ENCODE assay signal across 9 mouse cellular contexts in genomic region chr9:46110648-46111047, GRCm38 (mm10).
DNase-seq lines count a peak whose midpoint lies in the region; ATAC-seq and TF ChIP-seq lines count a peak whose summit lies in the region.
"Had no signal": no experiment of that assay in that cellular context is flagged by ENCODE, and none has a peak within 500 bp of the region (broad histone marks: within the 10 kb centered on the region; RNA-seq: fewer than 3 reads in every experiment).

No protein-coding gene starts in this region.

- no peak for ATAC-seq in heart, embryonic 14.5 days (ENCODE audit: insufficient number of reproducible peaks, insufficient read depth, low FRiP score, low read depth)
- no peak for ATAC-seq in liver, embryonic 13.5 days (ENCODE audit: low read depth)
- ATAC-seq in stomach, embryonic 15.5 days (ENCODE audit: insufficient read depth, low FRiP score, low read depth), result peak; percentile 50; the same call in 1 of the 2 replicates

- peak overlapping the region; percentile 44 for H3K4me2 ChIP-seq in heart, embryonic 14.5 days (ENCODE audit: low read length)
- H3K4me2 ChIP-seq in liver, embryonic 13.5 days, result peak overlapping the region; percentile 32
- H3K4me2 ChIP-seq in stomach, embryonic 15.5 days, result peak overlapping the region; percentile 23

- peaks cover 14 to 39% of the 10 kb centered on the region in 2 experiments for H3K4me1 ChIP-seq in heart, embryonic 14.5 days (ENCODE audit: control insufficient read depth in 2 of 2, insufficient read depth in 2 of 2, low read length in 2 of 2)
- peaks cover 38% of the 10 kb centered on the region for H3K4me1 ChIP-seq in liver, embryonic 13.5 days (replicated peaks)
- H3K4me1 ChIP-seq in stomach, embryonic 15.5 days, result peaks cover 18% of the 10 kb centered on the region; the same call in 1 of the 2 replicates

- no peak overlapping the region for H3K9ac ChIP-seq in heart, embryonic 14.5 days (ENCODE audit: low read length)
- H3K9ac ChIP-seq in liver, embryonic 13.5 days, result no peak overlapping the region; the same call in 1 of the 2 replicates
- no peak overlapping the region for H3K9ac ChIP-seq in stomach, embryonic 15.5 days

- H3K4me3 ChIP-seq in layer of hippocampus, adult 2 months, result no peak overlapping the region
- H3K4me3 ChIP-seq in heart, embryonic 14.5 days (ENCODE audit: control insufficient read depth in 1 of 2, insufficient read depth in 1 of 2, low read depth in 1 of 2, low read length in 2 of 2), result no peak overlapping the region
- no peak overlapping the region for H3K4me3 ChIP-seq in liver, embryonic 13.5 days (replicated peaks)
- no peak overlapping the region for H3K4me3 ChIP-seq in stomach, embryonic 15.5 days (replicated peaks)
- H3K4me3 ChIP-seq: erythroblast, embryonic 14.5 days had no signal

- no peaks in the 10 kb centered on the region for H3K27me3 ChIP-seq in heart, embryonic 14.5 days (ENCODE audit: control insufficient read depth, insufficient read depth, low read length)
- H3K27me3 ChIP-seq in liver, embryonic 13.5 days, result no peaks in the 10 kb centered on the region
- H3K27me3 ChIP-seq in stomach, embryonic 15.5 days (replicated peaks), result no peaks in the 10 kb centered on the region

- peak overlapping the region; percentile 11; the same call in 1 of the 2 replicates for H3K27ac ChIP-seq in layer of hippocampus, adult 2 months
- peak overlapping the region; percentile 43 to 53; a peak in 2 of 4 replicates for H3K27ac ChIP-seq in heart, embryonic 14.5 days (replicated peaks in 1 of 2; ENCODE audit: control insufficient read depth in 1 of 2, insufficient read depth in 1 of 2, low read depth in 2 of 2, low read length in 2 of 2)
- H3K27ac ChIP-seq in liver, embryonic 13.5 days, result 0 out of 2 replicates have a peak overlapping the region, but pooled peaks have one; percentile 6
- peak overlapping the region; percentile 59; the same call in 1 of the 2 replicates for H3K27ac ChIP-seq in stomach, embryonic 15.5 days

- TF ChIP-seq CTCF in layer of hippocampus, adult 2 months (conservative IDR thresholded peaks at IDR 0.05), result no peak

- DNase-seq in layer of hippocampus, adult 2 months (ENCODE audit: low spot score in 2 of 2), result no peak
- DNase-seq in layer of hippocampus, postnatal 14 days (ENCODE audit: low spot score in 2 of 2), result no peak
- no peak for DNase-seq in liver, embryonic 13.5 days
- no peak for DNase-seq in frontal cortex, postnatal 36 days (ENCODE audit: low spot score in 2 of 2)
- DNase-seq in gastrocnemius, postnatal 25 days, result no peak
- DNase-seq in gastrocnemius, adult 18-20 months (ENCODE audit: low spot score), result no peak

- WGBS in heart, embryonic 14.5 days, result 24% methylated on average over 7 of the region's 7 CpGs
- WGBS in liver, embryonic 13.5 days (ENCODE audit: insufficient replicate concordance), result 19% methylated on average over 7 of the region's 7 CpGs
- WGBS in stomach, embryonic 15.5 days, result 19% methylated on average over 7 of the region's 7 CpGs

- H3K9me3 ChIP-seq in heart, embryonic 14.5 days (ENCODE audit: control insufficient read depth, low read length), result no peaks in the 10 kb centered on the region
- no peaks in the 10 kb centered on the region for H3K9me3 ChIP-seq in liver, embryonic 13.5 days (replicated peaks)
- no peaks in the 10 kb centered on the region for H3K9me3 ChIP-seq in stomach, embryonic 15.5 days

- H3K36me3 ChIP-seq in heart, embryonic 14.5 days (ENCODE audit: control insufficient read depth, insufficient read depth, low read length), result no peaks in the 10 kb centered on the region
- H3K36me3 ChIP-seq in liver, embryonic 13.5 days, result no peaks in the 10 kb centered on the region
- H3K36me3 ChIP-seq in stomach, embryonic 15.5 days, result no peaks in the 10 kb centered on the region

Comparison
In these comparisons a context has a peak if more than half of its experiments do, and no peak if none do; other contexts are left out.
1. H3K27ac ChIP-seq: peak in every context shown above with its lines; median percentile 59 in stomach, embryonic 15.5 days; 48 in heart, embryonic 14.5 days; 11 in layer of hippocampus, adult 2 months; 6 in liver, embryonic 13.5 days.